Mouse (Mus musculus) heart, adult 8-10 months (tissue): ENCODE measurements around the gene Sox5. TPM values are rescaled to one million over a fixed set of nuclear protein-coding genes. Genes with fewer than 3 reads are reported as not detected.

Source experiments
- DNase-seq: peaks from one replicate; pipeline ENCODE4 v3.0.0; 2022; ENCODE audit warnings: low spot score
- total RNA-seq, 4 experiments: library from RNA; stranded (reverse); gene quantifications; 2 replicates each; pipeline ENCODE4 v1.2.4; 2022

The Sox5 gene
- total RNA-seq, 4 experiments from 2014 or later, result 1.1 to 3.1 (median 2.2) TPM

DNA sequence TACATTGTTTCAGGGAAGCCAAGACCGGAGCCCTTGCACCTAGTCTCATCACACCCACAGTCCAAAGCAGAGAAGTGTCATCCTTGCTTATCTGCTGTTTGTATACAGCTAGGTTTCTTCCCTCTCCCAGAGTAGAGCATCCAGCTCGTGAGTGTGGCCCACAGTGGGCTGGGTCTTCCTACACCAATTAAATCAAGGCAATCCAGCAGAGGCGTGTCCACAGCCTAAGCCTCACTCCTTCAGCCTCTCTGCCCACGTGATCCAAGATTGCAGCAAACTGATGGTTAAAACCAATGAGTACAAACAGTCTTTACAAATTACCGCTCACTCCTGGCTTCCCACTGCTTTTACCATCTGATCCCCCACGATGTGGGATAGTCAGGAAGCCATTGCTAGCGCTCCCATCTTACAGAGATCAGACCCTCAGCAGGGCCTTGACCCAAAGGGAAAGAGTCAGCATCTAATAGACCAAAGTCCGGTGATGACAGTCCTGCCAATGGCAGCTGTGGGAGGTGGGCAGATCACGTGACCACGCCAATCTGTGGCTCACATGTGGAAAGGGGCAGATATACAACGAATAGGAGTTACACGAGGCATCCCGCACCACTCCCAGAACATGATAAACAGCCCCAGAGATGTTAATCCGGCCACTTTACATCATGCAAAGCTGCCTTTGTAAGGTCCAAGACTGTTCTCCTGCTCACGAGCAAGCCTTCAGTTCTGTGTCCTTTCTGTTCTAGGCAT is 9.4 kb downstream of the Sox5 start:
- no peak for DNase-seq

DNA sequence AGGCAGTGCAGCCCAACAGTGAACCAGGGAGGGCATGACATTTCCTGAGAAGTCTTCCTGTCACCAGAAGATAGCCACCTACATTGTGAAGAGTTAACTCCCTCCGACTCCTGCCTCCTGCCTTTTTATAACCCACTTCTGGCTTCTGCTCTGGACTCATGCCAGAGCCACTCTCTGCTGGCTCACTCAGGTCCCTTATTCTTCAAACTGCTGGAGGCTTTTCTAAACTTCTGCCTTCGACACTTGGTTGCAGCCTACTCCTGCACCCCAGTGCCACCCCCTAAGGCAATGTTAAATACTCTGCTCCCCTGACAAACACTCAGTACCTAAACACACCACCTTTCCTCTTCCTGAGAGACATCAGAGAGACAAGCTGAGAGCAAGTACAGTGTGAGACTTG is 12.7 kb downstream of the Sox5 start:
- no peak for DNase-seq

DNA sequence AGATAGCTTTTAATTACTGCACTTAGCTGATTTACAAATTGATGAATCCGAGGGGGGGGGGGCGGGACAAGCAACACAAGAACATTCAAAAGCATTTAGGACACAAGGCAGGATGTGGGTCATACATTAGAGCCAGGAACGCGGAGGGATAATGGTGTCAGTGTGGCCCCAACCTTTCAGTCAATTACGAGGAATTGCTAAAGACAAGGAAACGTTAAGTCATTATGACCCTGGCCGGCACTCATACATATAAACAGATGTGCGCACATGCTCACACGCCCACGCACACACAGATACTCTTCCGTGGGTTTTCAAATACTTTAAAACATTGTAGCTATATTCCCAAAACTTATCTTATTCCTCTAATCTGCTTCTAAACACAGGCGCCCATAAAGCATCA is 19.9 kb downstream of the Sox5 start:
- no peak for DNase-seq

DNA sequence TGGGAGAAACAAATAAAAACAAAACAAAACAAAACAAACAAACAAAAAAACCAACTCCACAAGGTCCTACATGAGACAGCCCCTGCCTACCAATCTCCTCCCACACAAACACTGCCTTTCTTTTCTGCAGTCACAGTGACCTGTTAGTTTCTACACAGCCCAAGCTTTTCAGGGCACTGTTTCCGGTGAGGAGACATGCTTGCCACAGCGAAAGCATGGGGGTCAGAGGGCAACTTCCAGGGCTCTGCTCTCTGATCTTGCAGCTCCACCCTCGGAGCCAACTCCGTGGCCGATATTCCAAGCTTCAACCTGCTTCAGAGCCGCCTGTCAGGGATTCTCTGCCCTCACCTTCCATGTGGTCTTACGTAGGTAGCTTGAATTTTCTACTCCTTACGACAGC is 22.6 kb downstream of the Sox5 start:
- no peak for DNase-seq

DNA sequence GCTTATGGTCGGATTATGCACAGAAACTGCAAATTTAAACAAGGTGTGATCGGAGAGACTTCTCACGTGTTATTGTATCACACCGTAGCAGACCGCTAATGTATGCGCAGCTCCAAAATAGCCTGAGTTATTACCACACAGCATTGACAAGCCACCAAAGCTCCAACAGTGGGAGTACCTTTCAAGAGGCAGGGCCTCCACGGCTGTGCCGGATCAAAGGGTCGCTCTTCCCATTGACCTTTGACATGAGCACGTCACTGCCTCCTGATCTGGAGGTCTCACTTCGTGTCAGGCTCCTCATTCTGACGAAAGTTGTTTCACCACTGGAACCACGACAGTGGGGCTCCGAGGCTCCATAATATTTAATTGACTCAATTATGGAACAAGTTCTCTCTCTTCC is 24.4 kb downstream of the Sox5 start:
- no peak for DNase-seq

DNA sequence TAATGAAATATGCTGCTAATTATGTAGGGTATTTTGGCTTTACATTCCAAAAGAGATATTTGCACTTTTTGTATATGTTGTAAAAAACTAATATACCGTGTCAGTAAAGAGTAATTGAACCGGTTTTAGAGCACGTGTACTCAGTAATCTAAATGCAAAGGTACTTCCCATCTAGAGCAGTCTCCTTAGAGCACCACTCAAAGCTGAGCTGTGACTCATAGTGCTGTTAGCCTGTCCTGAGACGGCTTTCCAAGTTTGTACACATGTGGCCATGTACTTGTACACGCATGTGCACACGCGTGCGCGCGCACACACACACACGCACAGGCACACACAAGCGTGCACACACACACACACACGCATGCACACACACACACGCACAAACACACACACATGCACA is 25.3 kb downstream of the Sox5 start:
- no peak for DNase-seq

DNA sequence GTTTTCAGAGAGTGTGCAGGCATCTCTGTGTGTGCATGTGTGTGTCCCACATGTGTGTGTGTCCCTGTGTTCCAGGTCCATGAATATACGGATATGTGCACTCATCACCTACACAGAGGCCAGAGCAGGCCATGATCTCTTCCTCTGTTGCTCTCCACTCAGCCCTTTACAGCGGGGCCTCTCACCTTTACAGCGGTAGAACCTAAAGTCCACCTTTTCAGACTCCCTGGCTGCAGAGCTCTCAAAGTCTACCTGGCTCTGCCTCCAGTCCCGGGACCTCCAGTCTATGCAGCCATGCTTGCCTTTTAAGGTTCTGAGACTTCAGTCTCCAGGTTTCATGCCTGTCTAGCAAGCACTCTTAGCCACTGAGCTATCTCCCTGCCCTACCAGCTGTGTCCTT is 26.5 kb downstream of the Sox5 start:
- no peak for DNase-seq

DNA sequence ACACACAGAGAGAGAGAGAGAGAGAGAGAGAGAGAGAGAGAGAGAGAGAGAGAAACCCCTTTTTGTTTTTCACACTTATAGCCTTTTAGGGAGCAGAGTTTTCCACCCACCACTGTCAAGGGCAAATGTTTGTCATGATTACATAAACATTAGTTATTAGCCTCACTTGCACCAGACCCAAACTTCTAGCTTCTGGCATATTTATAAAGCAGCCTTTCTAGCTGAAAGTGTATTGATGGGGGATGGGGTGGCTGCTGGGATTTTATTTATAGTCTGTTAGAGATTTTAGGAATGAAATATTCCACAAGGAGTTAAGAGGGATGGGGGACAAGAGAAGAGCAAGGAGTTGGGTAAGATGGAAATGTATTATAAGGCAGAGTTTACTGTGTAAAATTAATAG is 27.4 kb downstream of the Sox5 start:
- no peak for DNase-seq

DNA sequence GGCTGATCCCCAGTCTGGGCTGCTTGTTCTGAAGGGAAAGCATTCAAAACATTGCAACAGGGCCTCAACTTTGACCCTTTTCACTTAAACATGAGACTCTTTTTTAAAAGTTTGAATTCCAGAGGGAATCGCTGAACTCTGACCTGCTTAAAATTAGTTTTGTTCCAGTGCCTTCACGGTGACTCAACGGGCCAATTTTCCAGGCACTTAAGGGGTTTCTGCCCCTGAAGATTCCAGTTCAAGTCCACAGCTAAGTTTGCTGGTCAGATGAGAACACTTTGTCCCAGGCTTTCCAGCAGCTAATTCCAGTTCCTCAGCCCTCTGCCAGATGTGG is 27.8 kb downstream of the Sox5 start:
- DNase-seq, result peak; percentile 62

DNA sequence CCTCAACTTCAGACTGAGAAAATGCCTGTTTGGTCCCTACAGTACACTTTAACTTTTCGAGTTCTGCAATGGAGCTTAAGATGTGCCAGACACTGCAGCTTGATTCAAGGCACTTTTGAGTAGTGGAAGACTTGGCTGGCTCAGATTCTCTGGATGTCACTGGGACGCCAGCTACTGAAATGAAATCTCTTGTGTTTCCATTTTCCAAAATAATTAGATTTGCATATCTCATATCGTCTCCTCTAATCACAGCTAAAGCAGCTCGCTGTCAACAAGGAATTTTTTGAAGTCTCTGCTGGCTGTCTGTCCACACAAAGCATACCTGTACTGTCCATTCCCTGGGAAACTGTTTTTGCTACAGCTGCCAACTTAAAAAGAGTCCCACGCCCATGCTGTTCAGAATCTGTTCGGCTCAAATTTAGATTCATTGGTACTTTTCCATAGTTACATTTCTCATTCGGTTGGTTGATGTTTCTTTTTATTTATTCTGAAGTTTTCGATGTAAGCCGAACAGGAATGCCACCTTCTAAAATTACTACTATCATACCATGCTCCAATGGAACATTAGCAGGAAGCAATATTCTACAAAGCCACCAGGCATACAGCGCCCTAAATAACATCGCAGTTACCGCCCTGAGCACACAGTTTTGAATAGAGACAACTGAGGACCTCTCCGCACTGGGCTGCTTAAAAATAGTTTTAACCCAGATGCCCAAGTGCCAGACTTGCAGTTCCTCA is 28.4 kb downstream of the Sox5 start:
- no peak for DNase-seq

DNA sequence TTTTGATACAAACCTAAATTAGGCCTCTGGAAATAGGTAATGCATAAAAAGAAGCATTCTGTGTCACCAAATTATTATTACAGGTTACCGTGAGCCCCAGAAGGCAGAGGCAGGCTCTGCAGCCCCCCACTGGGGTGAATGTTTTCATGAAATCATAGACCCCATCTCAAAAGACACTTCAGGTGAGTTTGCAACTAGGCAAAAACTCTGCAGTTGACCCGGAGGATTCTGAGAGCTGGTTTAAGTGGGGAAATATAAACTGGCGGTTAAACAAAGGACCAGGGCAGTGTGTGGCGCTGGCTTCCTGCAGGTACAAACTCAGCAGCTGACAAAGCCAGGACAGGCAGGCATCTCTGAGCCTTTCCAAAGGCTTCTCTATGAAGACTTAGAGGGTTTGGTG is 30.2 kb downstream of the Sox5 start:
- DNase-seq, result no peak

DNA sequence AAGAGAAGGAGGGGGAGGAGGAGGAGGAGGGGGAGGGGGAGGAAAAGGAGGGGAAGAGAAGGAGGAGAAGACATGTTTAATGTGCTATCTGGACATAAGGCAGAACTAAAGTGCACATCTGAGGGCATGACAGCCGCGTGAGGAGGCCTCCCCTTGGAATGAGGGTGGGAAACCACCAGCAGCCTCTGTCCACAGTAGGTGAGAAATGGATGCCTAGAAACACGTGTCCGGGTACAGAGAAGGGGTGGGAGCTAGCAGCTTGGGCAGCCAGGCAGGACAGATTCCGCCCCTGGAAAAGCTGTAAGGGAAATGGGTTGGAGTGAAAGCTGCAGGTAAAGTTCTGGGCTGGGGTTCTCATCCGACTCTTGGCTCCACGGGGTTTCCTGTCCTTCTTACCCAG is 31.6 kb downstream of the Sox5 start:
- DNase-seq, result no peak

DNA sequence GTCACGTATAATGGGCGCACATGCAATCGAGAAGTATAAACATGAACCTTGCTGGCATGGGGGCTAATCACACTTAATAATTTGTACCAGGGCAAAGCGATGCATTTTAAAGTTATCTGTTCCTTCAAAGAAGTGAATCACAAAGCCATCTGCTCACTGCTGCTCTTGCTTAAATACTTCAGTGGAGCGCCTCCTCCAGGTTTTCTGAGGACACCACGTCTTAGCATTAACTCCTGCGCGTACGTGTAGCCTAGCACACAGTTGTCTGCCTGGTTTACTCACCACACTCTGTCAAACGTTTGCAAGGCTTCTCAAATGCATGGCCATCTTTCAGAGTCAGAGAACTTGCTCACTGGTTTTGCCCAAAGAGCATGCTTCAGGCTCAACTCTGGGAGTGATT is 35.3 kb downstream of the Sox5 start:
- DNase-seq, result no peak

DNA sequence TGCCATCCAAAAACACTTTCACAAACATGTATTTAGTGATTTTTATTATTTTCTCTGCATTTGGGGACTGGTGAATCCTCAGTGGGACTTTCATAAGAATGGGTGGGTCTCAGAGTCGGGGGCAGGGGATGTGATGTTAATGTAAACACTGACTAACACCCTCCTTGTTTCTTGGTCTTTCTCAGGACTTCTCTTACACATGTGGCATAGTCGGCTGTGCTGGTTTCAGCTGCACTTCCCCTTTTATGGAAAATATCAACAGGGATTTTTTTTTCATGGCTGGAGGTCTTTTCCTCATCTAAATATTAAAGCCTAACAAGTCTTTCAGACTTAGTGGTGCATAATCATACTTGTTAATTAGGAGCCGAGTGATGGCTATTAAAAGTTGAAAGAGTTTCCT is 39.2 kb downstream of the Sox5 start:
- DNase-seq, result no peak

DNA sequence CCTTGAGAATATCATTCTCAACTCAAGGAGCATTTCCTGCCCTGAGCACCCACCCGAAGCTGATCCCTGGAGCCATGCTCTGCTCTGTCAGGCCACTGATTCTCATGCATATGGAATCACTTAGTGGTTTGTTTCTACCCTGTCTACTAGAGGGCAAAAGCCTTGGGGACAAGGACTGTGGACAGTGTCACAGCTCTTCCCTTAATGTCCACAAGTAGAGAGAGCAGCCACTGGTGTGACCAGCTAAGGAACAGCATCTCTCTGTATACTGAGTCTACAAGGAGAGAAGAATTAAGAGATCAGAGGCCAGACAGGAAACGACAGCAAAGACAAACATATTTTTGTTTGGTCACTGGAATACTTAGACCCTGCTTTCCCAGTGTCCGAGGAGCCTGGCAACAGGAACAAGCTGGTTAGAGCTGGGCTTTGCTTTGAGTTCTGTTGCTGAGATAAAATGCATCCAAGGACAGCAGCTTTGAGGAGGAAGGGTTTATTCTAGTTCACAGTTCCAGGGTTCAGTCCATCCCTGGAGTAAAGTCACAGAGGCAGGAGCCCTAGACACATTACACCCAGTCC is 40.6 kb downstream of the Sox5 start:
- DNase-seq, result no peak

DNA sequence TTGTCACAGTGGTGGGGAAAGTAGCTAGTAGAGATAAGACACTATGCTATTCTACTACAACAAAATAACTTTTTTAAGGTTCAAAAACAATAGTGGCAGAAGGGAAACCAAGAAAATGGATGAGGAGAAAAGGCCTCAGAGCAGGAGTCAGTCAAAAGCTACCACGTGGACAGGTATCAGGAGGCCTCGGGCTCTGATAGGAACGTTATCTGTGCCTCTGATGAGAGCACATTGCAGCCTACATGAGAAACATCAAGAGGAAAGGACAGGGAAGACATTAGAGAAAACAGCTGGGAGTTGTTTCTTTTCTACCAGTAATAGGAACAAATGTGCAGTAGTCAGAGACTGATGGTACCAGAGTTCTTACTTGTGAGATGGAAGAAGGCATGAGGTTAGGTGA is 41.4 kb downstream of the Sox5 start:
- no peak for DNase-seq

DNA sequence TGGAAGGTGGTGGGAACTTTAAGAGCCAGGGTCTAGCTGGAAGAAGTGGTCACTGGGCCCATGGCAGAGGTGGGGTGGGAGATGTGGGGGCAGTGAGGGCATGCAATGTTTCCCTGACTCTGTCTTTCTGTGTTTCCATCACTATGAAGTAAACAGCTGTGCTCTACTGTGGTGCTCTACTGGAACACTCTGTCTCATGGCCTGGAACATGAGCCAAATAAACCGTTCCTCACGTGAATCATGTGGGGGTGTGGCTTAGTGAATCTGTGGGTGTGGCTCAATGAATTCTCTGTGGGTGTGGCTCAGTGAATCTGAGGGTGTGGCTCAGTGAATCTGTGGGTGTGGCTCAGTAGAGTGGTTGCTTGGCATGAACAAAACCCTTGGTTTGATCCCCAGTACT is 42.0 kb downstream of the Sox5 start:
- DNase-seq, result no peak

DNA sequence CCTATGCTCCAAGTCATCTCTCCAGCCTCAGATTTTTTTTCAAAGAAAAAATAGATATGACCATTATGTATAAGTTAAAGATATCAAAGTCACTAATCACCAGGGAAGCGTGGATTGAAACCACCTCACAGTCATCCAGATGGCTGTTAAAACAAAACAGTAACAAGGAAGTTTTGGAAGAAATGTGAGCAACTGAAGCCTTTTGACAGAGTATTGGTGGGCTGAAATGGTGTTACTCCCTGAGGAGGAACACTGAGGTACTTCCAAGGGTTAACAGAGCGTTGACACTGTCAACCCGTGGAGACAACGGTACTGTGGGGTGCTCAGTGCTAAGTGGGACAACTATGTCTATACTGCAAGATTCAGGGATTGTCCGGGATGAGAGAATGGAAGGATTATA is 44.0 kb downstream of the Sox5 start:
- DNase-seq, result no peak

DNA sequence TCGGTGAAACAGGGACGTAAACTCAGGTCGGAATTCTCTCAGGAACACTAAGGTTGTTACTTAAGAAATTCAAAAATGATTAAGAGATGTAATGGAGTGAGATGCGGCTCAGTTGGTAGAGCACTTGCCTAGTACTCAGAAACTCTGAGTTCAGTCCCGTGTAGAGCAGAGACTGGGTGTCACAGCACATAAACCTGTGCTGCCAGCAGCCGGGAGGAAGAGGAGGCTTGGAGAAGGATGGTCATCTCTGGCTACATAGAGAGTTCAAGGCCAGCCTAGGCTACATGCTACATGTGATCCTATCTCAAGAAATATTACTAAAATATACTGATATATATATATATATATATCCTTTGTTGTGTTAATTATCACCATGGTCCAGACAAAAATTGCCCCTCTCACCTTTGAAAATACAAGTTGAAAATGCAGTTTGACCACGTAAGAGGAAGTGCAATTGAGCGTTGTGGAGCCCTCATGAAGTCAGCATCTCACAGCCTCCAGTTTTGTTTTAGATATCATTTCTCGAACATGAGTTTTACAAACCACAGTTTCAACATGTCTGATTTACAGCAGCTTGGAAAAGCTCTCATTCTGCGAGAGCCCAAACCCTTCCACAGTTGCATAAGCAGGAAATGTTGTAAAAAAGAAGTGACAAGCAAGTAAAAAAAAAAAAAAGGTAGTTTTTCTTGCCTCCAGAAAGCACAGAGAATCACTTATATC is 50.4 kb downstream of the Sox5 start:
- no peak for DNase-seq

DNA sequence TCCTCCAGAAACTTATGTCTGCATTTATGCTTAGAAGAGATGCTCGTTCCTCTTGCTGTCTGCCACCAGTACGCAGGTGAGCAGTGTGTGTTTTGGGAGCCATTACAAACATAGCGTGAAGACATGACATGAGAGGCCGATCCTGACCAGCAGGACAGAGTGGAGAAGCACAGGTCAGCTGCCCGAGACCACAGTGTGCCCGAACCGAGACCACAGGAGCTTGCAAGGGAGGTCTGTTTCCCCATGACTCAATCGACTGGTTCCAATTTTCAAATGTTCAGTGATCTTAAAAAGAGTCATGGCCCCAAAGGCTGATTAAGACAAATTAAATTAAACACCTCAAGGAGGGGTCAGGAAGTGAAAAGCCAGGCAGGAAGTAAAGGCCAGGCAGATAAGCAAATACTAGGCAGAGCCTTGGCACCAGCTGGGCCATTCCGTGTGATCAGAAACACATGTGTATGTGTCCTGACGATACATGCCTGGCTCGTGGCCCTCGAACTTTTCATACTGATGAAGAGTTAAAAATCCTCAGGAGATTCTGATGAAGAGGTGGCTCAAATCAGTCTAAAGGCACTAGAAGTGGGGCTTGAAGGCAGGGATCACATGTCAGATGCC is 58.1 kb downstream of the Sox5 start:
- DNase-seq, result no peak

DNA sequence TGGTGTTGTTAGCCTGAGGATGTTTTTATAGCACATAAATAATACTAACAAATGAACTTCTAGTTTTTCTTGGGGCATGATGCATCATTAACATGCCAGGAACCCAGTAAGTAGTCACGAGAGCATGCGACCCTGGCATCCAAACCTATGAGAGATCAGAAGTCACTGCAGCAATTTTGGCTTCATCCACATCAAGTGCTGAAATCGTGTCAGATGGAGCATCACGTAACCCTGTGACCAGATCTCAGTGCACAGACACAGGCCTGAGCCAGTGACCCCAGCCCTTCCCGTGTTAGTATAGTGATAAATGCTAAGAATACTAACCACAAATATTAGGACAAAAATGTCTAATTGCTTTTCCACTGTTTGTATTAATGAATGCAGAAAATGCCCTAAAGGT is 58.8 kb downstream of the Sox5 start:
- DNase-seq, result no peak

DNA sequence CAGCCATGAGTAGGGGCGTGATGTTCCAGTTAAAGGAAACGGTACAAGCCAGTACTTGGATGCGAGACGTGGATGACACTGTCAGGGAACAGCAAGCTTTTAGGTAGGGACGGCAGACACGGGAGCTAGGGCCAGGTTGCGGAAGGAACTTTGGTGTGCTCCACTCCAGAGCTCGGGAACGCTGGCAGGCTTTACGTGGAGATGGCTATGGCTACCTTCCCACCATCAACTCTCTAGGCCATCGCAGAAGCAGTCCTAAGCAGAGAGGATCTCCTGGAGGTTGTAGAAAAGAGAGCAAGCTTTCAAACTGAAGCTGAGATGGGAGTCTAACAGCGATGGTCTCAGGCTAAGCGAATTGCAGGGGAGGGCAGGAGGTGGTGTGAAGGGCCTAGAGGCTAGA is 60.9 kb downstream of the Sox5 start:
- DNase-seq, result no peak
